Mouse (Mus musculus) neural tube, embryonic 12.5 days (tissue): ENCODE results near the gene Trub2. TPM values are rescaled to one million over a fixed set of nuclear protein-coding genes. Genes with fewer than 3 reads are reported as not detected.
A peak's percentile ranks its signal among the peaks of the same experiment; 100 is the strongest.

Experiments
- ATAC-seq: fragments of 200-750 bp; cut with Nextera tagmentation; 2 replicates; pipeline ENCODE4 v1.8.0; 2017; ENCODE audit warnings: low read depth, mild to moderate bottlenecking, moderate TSS enrichment, moderate library complexity; ENCODE audit not compliant: low FRiP score
- H3K27ac ChIP-seq: fragments of 300-500 bp; sonication (generic); 2 replicates; pipeline ENCODE4 v1.5.1; 2016
- H3K27me3 ChIP-seq: fragments of 300-500 bp; sonication (generic); replicated peaks from 2 replicates; pipeline ENCODE4 v1.6.1; 2016; ENCODE audit warnings: mild to moderate bottlenecking
- H3K36me3 ChIP-seq: fragments of 300-500 bp; sonication (generic); 2 replicates; pipeline ENCODE4 v1.6.1; 2016; ENCODE audit warnings: mild to moderate bottlenecking
- H3K4me1 ChIP-seq: fragments of 300-500 bp; sonication (generic); 2 replicates; pipeline ENCODE4 v1.6.1; 2016
- H3K4me2 ChIP-seq: fragments of 300-500 bp; sonication (generic); replicated peaks from 2 replicates; pipeline ENCODE4 v1.6.1; 2016; ENCODE audit warnings: mild to moderate bottlenecking
- H3K4me3 ChIP-seq: fragments of 300-500 bp; sonication (generic); 2 replicates; pipeline ENCODE4 v1.5.1; 2016
- H3K9ac ChIP-seq: fragments of 300-500 bp; sonication (generic); 2 replicates; pipeline ENCODE4 v1.6.1; 2016; ENCODE audit warnings: mild to moderate bottlenecking
- H3K9me3 ChIP-seq: fragments of 300-500 bp; sonication (generic); 2 replicates; pipeline ENCODE4 v1.6.1; 2016; ENCODE audit warnings: mild to moderate bottlenecking
- WGBS: fragments of 180-500 bp; shearing (Covaris S2); methylation state at CpG from one replicate; pipeline ENCODE4 v1.1.7; 2016; 5-methylcytosine and 5-hydroxymethylcytosine counted together
- polyA plus RNA-seq: library from polyadenylated mRNA; unstranded; fragments of >200 nt; fragmentation: Nextera tagmentation; extraction: Ambion mirVana; gene quantifications from 2 replicates; pipeline ENCODE4 v1.2.1, GENCODE M21; 2016

Gene Trub2
- polyA plus RNA-seq, 1 experiment from 2014 or later: 44.4 TPM

GRCm38 (mm10) chr2:29768901-29769300, 19.4 kb downstream of the Trub2 start:
- WGBS: 72% methylated on average over 9 of the region's 9 CpGs

GRCm38 (mm10) chr2:29767976-29768709, 20.2 kb downstream of the Trub2 start:
- no peaks in the 10 kb centered on the region for H3K4me1 ChIP-seq
- H3K4me2 ChIP-seq: no peak overlapping the region
- H3K36me3 ChIP-seq: peaks cover 4% of the 10 kb centered on the region
- H3K9me3 ChIP-seq: no peaks in the 10 kb centered on the region
- WGBS: 71% methylated on average over 11 of the region's 11 CpGs
- no peak overlapping the region for H3K9ac ChIP-seq
- no peak overlapping the region for H3K27ac ChIP-seq
- H3K27me3 ChIP-seq: no peaks in the 10 kb centered on the region
- no peak for ATAC-seq
- H3K4me3 ChIP-seq: no peak overlapping the region

More at GRCm38 (mm10) chr2:29768901-29769300, 19.4 kb downstream of the Trub2 start:
- Histone ChIP-seq H3K27me3 (no peaks in the 10 kb centered on the region), H3K4me3 (no peak overlapping the region), H3K4me2 (no peak overlapping the region), H3K9ac (no peak overlapping the region), H3K4me1 (no peaks in the 10 kb centered on the region), H3K27ac (no peak overlapping the region), H3K9me3 (no peaks in the 10 kb centered on the region), H3K36me3 (peaks cover 9% of the 10 kb centered on the region)
- ATAC-seq: no peak

GRCm38 (mm10) chr2:29764831-29765230, 23.5 kb downstream of the Trub2 start:
- H3K4me3 ChIP-seq: no peak overlapping the region
- ATAC-seq: peak; percentile 61; the same call in 1 of the 2 replicates
- no peaks in the 10 kb centered on the region for H3K9me3 ChIP-seq
- WGBS: 3% methylated on average over 1 of the region's 1 CpGs
- no peak overlapping the region for H3K27ac ChIP-seq
- no peak overlapping the region for H3K9ac ChIP-seq
- no peaks in the 10 kb centered on the region for H3K27me3 ChIP-seq
- no peak overlapping the region for H3K4me2 ChIP-seq
- H3K36me3 ChIP-seq: no peaks in the 10 kb centered on the region
- H3K4me1 ChIP-seq: no peaks in the 10 kb centered on the region

- Histone ChIP-seq H3K4me2 (no peak overlapping the region), H3K9me3 (no peaks in the 10 kb centered on the region), H3K27ac (no peak overlapping the region), H3K27me3 (peaks cover 26% of the 10 kb centered on the region), H3K4me3 (no peak overlapping the region), H3K36me3 (no peaks in the 10 kb centered on the region), H3K9ac (no peak overlapping the region), H3K4me1 (peaks cover 12% of the 10 kb centered on the region; the same call in 1 of the 2 replicates)
- ATAC-seq: no peak
Observed at GRCm38 (mm10) chr2:29755693-29756092, 32.6 kb downstream of the Trub2 start.

- peaks cover 48% of the 10 kb centered on the region for H3K27me3 ChIP-seq
- H3K9me3 ChIP-seq: no peaks in the 10 kb centered on the region
- no peak overlapping the region for H3K4me2 ChIP-seq
- no peak overlapping the region for H3K4me3 ChIP-seq
- no peak for ATAC-seq
- 88% methylated on average over 5 of the region's 5 CpGs for WGBS
- H3K27ac ChIP-seq: no peak overlapping the region
- no peaks in the 10 kb centered on the region for H3K36me3 ChIP-seq
- peaks cover 16% of the 10 kb centered on the region for H3K4me1 ChIP-seq
- H3K9ac ChIP-seq: no peak overlapping the region
Observed at GRCm38 (mm10) chr2:29752397-29752796, 35.9 kb downstream of the Trub2 start.

- H3K36me3 ChIP-seq: no peaks in the 10 kb centered on the region
- H3K4me2 ChIP-seq: peak within 1 kb of the TSS; percentile 43
- H3K9me3 ChIP-seq: no peaks in the 10 kb centered on the region
- no peak for ATAC-seq
- WGBS: 4% methylated on average over 28 of the region's 28 CpGs
- no peak within 1 kb of the TSS for H3K27ac ChIP-seq
- H3K9ac ChIP-seq: 0 out of 2 replicates have a peak within 1 kb of the TSS, but pooled peaks have one; percentile 29
- no peak within 1 kb of the TSS for H3K4me3 ChIP-seq
- peaks cover 57% of the 10 kb centered on the region for H3K27me3 ChIP-seq
- H3K4me1 ChIP-seq: peaks cover 21% of the 10 kb centered on the region
Observed at GRCm38 (mm10) chr2:29751497-29751896, 36.8 kb downstream of the Trub2 start, which contains the start of gene Gm13420. Gene Gm13420, minus strand, starts transcription at chr2:29751685.

GRCm38 (mm10) chr2:29748499-29748898, 39.8 kb downstream of the Trub2 start:
- no peak for ATAC-seq
- WGBS: 85% methylated on average over 4 of the region's 4 CpGs
- H3K36me3 ChIP-seq: no peaks in the 10 kb centered on the region
- no peak overlapping the region for H3K4me3 ChIP-seq
- no peaks in the 10 kb centered on the region for H3K9me3 ChIP-seq
- H3K4me2 ChIP-seq: no peak overlapping the region
- no peak overlapping the region for H3K9ac ChIP-seq
- peaks cover 72% of the 10 kb centered on the region for H3K27me3 ChIP-seq
- H3K27ac ChIP-seq: no peak overlapping the region
- peaks cover 21% of the 10 kb centered on the region for H3K4me1 ChIP-seq

GRCm38 (mm10) chr2:29747852-29748251, 40.5 kb downstream of the Trub2 start:
- Histone ChIP-seq H3K27me3 (peaks cover 67% of the 10 kb centered on the region), H3K4me2 (no peak overlapping the region), H3K27ac (no peak overlapping the region), H3K4me3 (no peak overlapping the region), H3K4me1 (peaks cover 21% of the 10 kb centered on the region), H3K9ac (no peak overlapping the region), H3K36me3 (no peaks in the 10 kb centered on the region), H3K9me3 (no peaks in the 10 kb centered on the region)
- WGBS: 64% methylated on average over 5 of the region's 5 CpGs
- no peak for ATAC-seq

- peak overlapping the region; percentile 79 for H3K4me2 ChIP-seq
- H3K9ac ChIP-seq: peak overlapping the region; percentile 51
- H3K4me1 ChIP-seq: peaks cover 21% of the 10 kb centered on the region
- H3K4me3 ChIP-seq: peak overlapping the region; percentile 36
- H3K27ac ChIP-seq: no peak overlapping the region
- no peaks in the 10 kb centered on the region for H3K9me3 ChIP-seq
- no peak for ATAC-seq
- H3K27me3 ChIP-seq: peaks cover 62% of the 10 kb centered on the region
- 2% methylated on average over 50 of the region's 50 CpGs for WGBS
- no peaks in the 10 kb centered on the region for H3K36me3 ChIP-seq
Observed at GRCm38 (mm10) chr2:29747188-29747782, 41.0 kb downstream of the Trub2 start.

GRCm38 (mm10) chr2:29744256-29744655, 44.0 kb downstream of the Trub2 start:
- no peak for ATAC-seq
- Histone ChIP-seq H3K27ac (no peak overlapping the region), H3K9me3 (no peaks in the 10 kb centered on the region), H3K4me3 (no peak overlapping the region), H3K4me1 (peaks cover 6% of the 10 kb centered on the region), H3K36me3 (peaks cover 11% of the 10 kb centered on the region), H3K4me2 (no peak overlapping the region), H3K27me3 (peaks cover 39% of the 10 kb centered on the region), H3K9ac (no peak overlapping the region)
- 90% methylated on average over 6 of the region's 6 CpGs for WGBS

GRCm38 (mm10) chr2:29741207-29741606, 47.1 kb downstream of the Trub2 start:
- 91% methylated on average over 6 of the region's 6 CpGs for WGBS
- H3K4me3 ChIP-seq: no peak overlapping the region
- ATAC-seq: no peak

GRCm38 (mm10) chr2:29739368-29739767, 48.9 kb downstream of the Trub2 start:
- Histone ChIP-seq H3K4me2 (no peak overlapping the region), H3K27ac (no peak overlapping the region), H3K9ac (no peak overlapping the region), H3K4me1 (no peaks in the 10 kb centered on the region), H3K4me3 (no peak overlapping the region), H3K27me3 (no peaks in the 10 kb centered on the region), H3K9me3 (no peaks in the 10 kb centered on the region), H3K36me3 (peaks cover 56% of the 10 kb centered on the region)
- ATAC-seq: no peak
- WGBS: 76% methylated on average over 5 of the region's 5 CpGs

More at GRCm38 (mm10) chr2:29741207-29741606, 47.1 kb downstream of the Trub2 start:
- Histone ChIP-seq H3K9ac (no peak overlapping the region), H3K27me3 (peaks cover 13% of the 10 kb centered on the region), H3K4me2 (no peak overlapping the region), H3K4me1 (no peaks in the 10 kb centered on the region), H3K36me3 (peaks cover 38% of the 10 kb centered on the region), H3K27ac (no peak overlapping the region), H3K9me3 (no peaks in the 10 kb centered on the region)
